16 mouse cellular contexts compared by ENCODE assay signal in genomic region chr5:111266658-111267057, GRCm38 (mm10).
DNase-seq lines count a peak whose midpoint lies in the region; ATAC-seq and TF ChIP-seq lines count a peak whose summit lies in the region.
"Had no signal": no experiment of that assay in that cellular context is flagged by ENCODE, and none has a peak within 500 bp of the region (broad histone marks: within the 10 kb centered on the region; RNA-seq: fewer than 3 reads in every experiment).

No protein-coding gene starts in this region.

- 95% methylated on average over 5 of the region's 5 CpGs for WGBS in forebrain, embryonic 14.5 days
- WGBS in forebrain, embryonic 11.5 days, result 92% methylated on average over 5 of the region's 5 CpGs
- 89% methylated on average over 5 of the region's 5 CpGs for WGBS in heart, postnatal 0 days
- 91% methylated on average over 5 of the region's 5 CpGs for WGBS in limb, embryonic 15.5 days
- 93% methylated on average over 5 of the region's 5 CpGs for WGBS in limb, embryonic 10.5 days
- WGBS in stomach, embryonic 16.5 days, result 91% methylated on average over 5 of the region's 5 CpGs

- ATAC-seq in forebrain, embryonic 14.5 days, result no peak
- no peak for ATAC-seq in forebrain, embryonic 11.5 days (replicated peaks; ENCODE audit: low FRiP score)
- no peak for ATAC-seq in heart, postnatal 0 days (ENCODE audit: insufficient read depth, low read depth)
- ATAC-seq in limb, embryonic 15.5 days (ENCODE audit: insufficient number of reproducible peaks, low FRiP score, low TSS enrichment, low read depth), result no peak
- ATAC-seq in stomach, embryonic 16.5 days (ENCODE audit: insufficient read depth, low FRiP score), result no peak
- ATAC-seq: activated CD4-positive, CD25-positive, alpha-beta regulatory T cell, adult 4 months; midbrain, embryonic 13.5 days had no signal

- H3K4me3 ChIP-seq in forebrain, embryonic 14.5 days (ENCODE audit: low read depth, low read length), result no peak overlapping the region
- H3K4me3 ChIP-seq in forebrain, embryonic 11.5 days (ENCODE audit: low read depth, low read length), result no peak overlapping the region
- no peak overlapping the region for H3K4me3 ChIP-seq in heart, postnatal 0 days (ENCODE audit: low read depth, low read length)
- H3K4me3 ChIP-seq in limb, embryonic 15.5 days, result no peak overlapping the region
- H3K4me3 ChIP-seq in limb, embryonic 10.5 days, result no peak overlapping the region
- no peak overlapping the region for H3K4me3 ChIP-seq in stomach, embryonic 16.5 days (replicated peaks; ENCODE audit: low read length)
- H3K4me3 ChIP-seq: embryonic facial prominence, embryonic 12.5 days; midbrain, embryonic 13.5 days had no signal

- H3K9me3 ChIP-seq in forebrain, embryonic 14.5 days (replicated peaks; ENCODE audit: control insufficient read depth, low read length), result peaks cover 5% of the 10 kb centered on the region; the same call in 1 of the 2 replicates
- H3K9me3 ChIP-seq in forebrain, embryonic 11.5 days (ENCODE audit: control insufficient read depth, low read length), result no peaks in the 10 kb centered on the region
- H3K9me3 ChIP-seq in heart, postnatal 0 days (replicated peaks; ENCODE audit: control insufficient read depth, low read length), result no peaks in the 10 kb centered on the region
- peaks cover 5% of the 10 kb centered on the region; the same call in 1 of the 2 replicates for H3K9me3 ChIP-seq in limb, embryonic 15.5 days
- H3K9me3 ChIP-seq in limb, embryonic 10.5 days (replicated peaks), result no peaks in the 10 kb centered on the region; the same call in 1 of the 2 replicates
- peaks cover 9% of the 10 kb centered on the region; the same call in 1 of the 2 replicates for H3K9me3 ChIP-seq in stomach, embryonic 16.5 days (replicated peaks; ENCODE audit: control insufficient read depth, low read length)

- H3K4me1 ChIP-seq in forebrain, embryonic 14.5 days (ENCODE audit: control insufficient read depth, insufficient read depth, low read length), result peaks cover 21% of the 10 kb centered on the region
- peaks cover 7% of the 10 kb centered on the region; the same call in 1 of the 2 replicates for H3K4me1 ChIP-seq in forebrain, embryonic 11.5 days (replicated peaks; ENCODE audit: control insufficient read depth, insufficient read depth, low read length)
- H3K4me1 ChIP-seq in heart, postnatal 0 days (ENCODE audit: control insufficient read depth, insufficient read depth), result peaks cover 9% of the 10 kb centered on the region; the same call in 1 of the 2 replicates
- peaks cover 25% of the 10 kb centered on the region for H3K4me1 ChIP-seq in limb, embryonic 15.5 days
- H3K4me1 ChIP-seq in limb, embryonic 10.5 days, result peaks cover 35% of the 10 kb centered on the region
- H3K4me1 ChIP-seq in stomach, embryonic 16.5 days (ENCODE audit: control insufficient read depth, insufficient read depth, low read length), result peaks cover 18% of the 10 kb centered on the region

- no peak overlapping the region for H3K4me2 ChIP-seq in forebrain, embryonic 14.5 days (ENCODE audit: low read length)
- H3K4me2 ChIP-seq in forebrain, embryonic 11.5 days (ENCODE audit: low read depth, low read length, severe bottlenecking), result no peak overlapping the region
- H3K4me2 ChIP-seq in heart, postnatal 0 days (ENCODE audit: low read depth, low read length), result no peak overlapping the region
- no peak overlapping the region for H3K4me2 ChIP-seq in limb, embryonic 15.5 days
- H3K4me2 ChIP-seq in stomach, embryonic 16.5 days (ENCODE audit: low read depth, low read length), result no peak overlapping the region
- H3K4me2 ChIP-seq: embryonic facial prominence, embryonic 12.5 days; midbrain, embryonic 13.5 days had no signal

- intact Hi-C loops in heart, postnatal 36 days (cut with DNase I), result loop anchor here (5.0 to 10.0 kb wide), 3 partner anchors 339 to 622 kb away; partner anchors contain the start of gene Pus1

- DNase-seq in forebrain, embryonic 14.5 days (ENCODE audit: low spot score), result no peak
- DNase-seq in forebrain, embryonic 11.5 days (ENCODE audit: low spot score), result no peak
- DNase-seq in heart, postnatal 0 days (ENCODE audit: low spot score), result no peak
- DNase-seq in heart, postnatal 36 days, result no peak
- DNase-seq in limb, embryonic 10.5 days (ENCODE audit: low spot score), result no peak
- no peak for DNase-seq in right cerebral cortex, adult 2 months (ENCODE audit: low spot score in 2 of 2)
- DNase-seq: cerebellum, postnatal 36 days; gastrocnemius, postnatal 10 days; right cerebral cortex, postnatal 25 days; thymus, postnatal 25 days had no signal

- peaks cover 30% of the 10 kb centered on the region for H3K36me3 ChIP-seq in forebrain, embryonic 14.5 days (ENCODE audit: control insufficient read depth, insufficient read depth, low read length)
- H3K36me3 ChIP-seq in forebrain, embryonic 11.5 days (ENCODE audit: control insufficient read depth, insufficient read depth, low read length), result peaks cover 4% of the 10 kb centered on the region; the same call in 1 of the 2 replicates
- H3K36me3 ChIP-seq in heart, postnatal 0 days (replicated peaks; ENCODE audit: control insufficient read depth, insufficient read depth, low read length), result no peaks in the 10 kb centered on the region
- H3K36me3 ChIP-seq in limb, embryonic 15.5 days, result peaks cover 50% of the 10 kb centered on the region
- peaks cover 39% of the 10 kb centered on the region for H3K36me3 ChIP-seq in limb, embryonic 10.5 days
- peaks cover 9% of the 10 kb centered on the region for H3K36me3 ChIP-seq in stomach, embryonic 16.5 days (ENCODE audit: control insufficient read depth, insufficient read depth, low read length)

- no peak for TF ChIP-seq EP300 in heart, postnatal 0 days (IDR thresholded peaks at IDR 0.05; ENCODE audit: low read depth)

- no peaks in the 10 kb centered on the region for H3K27me3 ChIP-seq in forebrain, embryonic 14.5 days (replicated peaks; ENCODE audit: control insufficient read depth, insufficient read depth, low read length)
- no peaks in the 10 kb centered on the region for H3K27me3 ChIP-seq in forebrain, embryonic 11.5 days (ENCODE audit: control insufficient read depth, insufficient read depth, low read length)
- no peaks in the 10 kb centered on the region for H3K27me3 ChIP-seq in heart, postnatal 0 days (ENCODE audit: control insufficient read depth, insufficient read depth, low read length)
- no peaks in the 10 kb centered on the region for H3K27me3 ChIP-seq in limb, embryonic 15.5 days
- H3K27me3 ChIP-seq in limb, embryonic 10.5 days (ENCODE audit: low read depth, poor library complexity, severe bottlenecking), result no peaks in the 10 kb centered on the region
- no peaks in the 10 kb centered on the region for H3K27me3 ChIP-seq in stomach, embryonic 16.5 days (ENCODE audit: control insufficient read depth, insufficient read depth, low read length)
- H3K27me3 ChIP-seq: embryonic facial prominence, embryonic 12.5 days; midbrain, embryonic 13.5 days had no signal

- no peak overlapping the region for H3K9ac ChIP-seq in forebrain, embryonic 14.5 days (ENCODE audit: low read length)
- no peak overlapping the region for H3K9ac ChIP-seq in forebrain, embryonic 11.5 days (ENCODE audit: low read length)
- H3K9ac ChIP-seq in heart, postnatal 0 days (replicated peaks; ENCODE audit: low read depth, low read length), result no peak overlapping the region
- no peak overlapping the region for H3K9ac ChIP-seq in limb, embryonic 15.5 days
- H3K9ac ChIP-seq in stomach, embryonic 16.5 days (ENCODE audit: low read length), result no peak overlapping the region
- H3K9ac ChIP-seq: embryonic facial prominence, embryonic 12.5 days; liver, embryonic 14.5 days; midbrain, embryonic 13.5 days had no signal

- no peak for TF ChIP-seq CTCF in heart, postnatal 0 days (IDR thresholded peaks at IDR 0.05; ENCODE audit: low read depth)

- H3K27ac ChIP-seq in forebrain, embryonic 14.5 days (ENCODE audit: low read depth, low read length), result peak overlapping the region; percentile 68; the same call in 1 of the 2 replicates
- H3K27ac ChIP-seq in forebrain, embryonic 11.5 days (ENCODE audit: low read depth, low read length), result no peak overlapping the region
- H3K27ac ChIP-seq in heart, postnatal 0 days (ENCODE audit: low read depth), result peak overlapping the region; percentile 49
- H3K27ac ChIP-seq in limb, embryonic 15.5 days, result peak overlapping the region; percentile 17; the same call in 1 of the 2 replicates
- H3K27ac ChIP-seq in limb, embryonic 10.5 days, result no peak overlapping the region
- H3K27ac ChIP-seq in stomach, embryonic 16.5 days (ENCODE audit: low read length), result peak overlapping the region; percentile 25; the same call in 1 of the 2 replicates
- H3K27ac ChIP-seq: embryonic facial prominence, embryonic 12.5 days; liver, embryonic 14.5 days; midbrain, embryonic 13.5 days had no signal

Comparison
In these comparisons a context has a peak if more than half of its experiments do, and no peak if none do; other contexts are left out.
1. H3K27ac ChIP-seq: peak in forebrain, embryonic 14.5 days (single experiment), heart, postnatal 0 days (single experiment), limb, embryonic 15.5 days (single experiment) and stomach, embryonic 16.5 days (single experiment); none in forebrain, embryonic 11.5 days (single experiment) and limb, embryonic 10.5 days (single experiment).